Mouse (Mus musculus): ENCODE results near the gene Itga9. TPM values are rescaled to one million over a fixed set of nuclear protein-coding genes. Genes with fewer than 3 reads are reported as not detected.

Itga9 gene
- polyA plus RNA-seq, 1 experiment from 2014 or later = 23.8 TPM

GRCm38 (mm10) chr9:118733601-118734000 lies 127.1 kb downstream of the Itga9 start:
- H3K27ac ChIP-seq = no peak overlapping the region
- H3K9me3 ChIP-seq = no peaks in the 10 kb centered on the region
- H3K27me3 ChIP-seq = no peaks in the 10 kb centered on the region
- no peak overlapping the region for H3K4me3 ChIP-seq
- peaks cover 46% of the 10 kb centered on the region for H3K4me1 ChIP-seq
- no peak for ATAC-seq (ENCODE audit: borderline replicate concordance, extremely low read depth, low FRiP score, low TSS enrichment)
- 33% methylated on average over 3 of the region's 3 CpGs for WGBS
- no peak overlapping the region for H3K9ac ChIP-seq
- no peaks in the 10 kb centered on the region for H3K36me3 ChIP-seq
- H3K4me2 ChIP-seq = no peak overlapping the region

DNA sequence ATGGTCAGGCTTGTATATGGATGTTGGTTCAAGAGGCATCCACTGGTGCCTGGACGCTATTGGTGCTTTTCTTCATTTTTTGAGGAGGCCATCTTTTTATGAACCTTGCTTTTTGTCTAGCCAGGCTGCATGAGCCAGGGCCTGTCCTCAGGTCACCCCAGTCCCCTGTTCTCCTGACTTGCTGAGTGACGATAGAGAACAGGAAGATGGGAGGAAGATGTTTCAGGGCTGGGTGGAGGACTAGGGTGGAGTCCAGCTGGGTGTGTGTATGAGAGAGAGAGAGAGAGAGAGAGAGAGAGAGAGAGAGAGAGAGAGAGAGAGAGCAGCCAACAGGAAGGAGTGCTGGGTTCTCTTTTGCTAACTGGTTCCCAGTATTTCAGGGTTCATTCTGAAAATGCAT lies 130.6 kb downstream of the Itga9 start:
- Histone ChIP-seq H3K4me1 (peaks cover 32% of the 10 kb centered on the region), H3K27ac (peak overlapping the region; percentile 74), H3K4me3 (no peak overlapping the region), H3K9ac (no peak overlapping the region), H3K36me3 (no peaks in the 10 kb centered on the region), H3K9me3 (no peaks in the 10 kb centered on the region), H3K27me3 (no peaks in the 10 kb centered on the region), H3K4me2 (no peak overlapping the region)
- ATAC-seq (ENCODE audit: borderline replicate concordance, extremely low read depth, low FRiP score, low TSS enrichment) = no peak
- WGBS = 63% methylated on average over 2 of the region's 2 CpGs

- H3K27ac ChIP-seq = peak overlapping the region; percentile 74
- ATAC-seq (ENCODE audit: borderline replicate concordance, extremely low read depth, low FRiP score, low TSS enrichment) = peak; percentile 87
- no peak overlapping the region for H3K9ac ChIP-seq
- H3K36me3 ChIP-seq = no peaks in the 10 kb centered on the region
- H3K27me3 ChIP-seq = no peaks in the 10 kb centered on the region
- peaks cover 27% of the 10 kb centered on the region for H3K4me1 ChIP-seq
- no peak overlapping the region for H3K4me3 ChIP-seq
- 9% methylated on average over 9 of the region's 9 CpGs for WGBS
- H3K9me3 ChIP-seq = no peaks in the 10 kb centered on the region
- no peak overlapping the region for H3K4me2 ChIP-seq
These were observed 131.2 kb downstream of the Itga9 start for GRCm38 (mm10) chr9:118737601-118738137.

DNA sequence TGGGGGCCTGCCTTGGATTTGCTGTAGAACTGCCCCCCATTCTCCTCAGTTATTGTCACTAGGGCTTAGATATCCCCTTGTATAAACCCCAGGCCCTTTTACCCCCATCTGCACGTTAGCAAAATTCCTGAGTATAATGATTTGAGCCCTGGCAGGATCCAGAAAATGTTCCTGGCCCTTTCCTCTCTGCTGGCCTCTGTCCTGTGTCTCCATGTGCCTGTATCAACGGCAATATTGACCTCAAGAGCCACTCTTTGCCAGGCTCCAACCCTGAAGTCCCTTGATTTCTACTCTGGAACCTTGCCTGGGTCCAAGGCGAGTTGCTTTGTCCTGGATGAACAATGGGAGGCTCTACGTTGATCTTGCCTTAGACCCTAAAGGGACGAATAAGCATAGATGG lies 131.8 kb downstream of the Itga9 start:
- H3K4me1 ChIP-seq = peaks cover 27% of the 10 kb centered on the region
- WGBS = 75% methylated on average over 5 of the region's 5 CpGs
- H3K36me3 ChIP-seq = no peaks in the 10 kb centered on the region
- no peak overlapping the region for H3K4me3 ChIP-seq
- H3K27me3 ChIP-seq = no peaks in the 10 kb centered on the region
- H3K27ac ChIP-seq = peak overlapping the region; percentile 30; the same call in 1 of the 2 replicates
- no peak overlapping the region for H3K4me2 ChIP-seq
- ATAC-seq (ENCODE audit: borderline replicate concordance, extremely low read depth, low FRiP score, low TSS enrichment) = no peak
- no peaks in the 10 kb centered on the region for H3K9me3 ChIP-seq
- no peak overlapping the region for H3K9ac ChIP-seq

DNA sequence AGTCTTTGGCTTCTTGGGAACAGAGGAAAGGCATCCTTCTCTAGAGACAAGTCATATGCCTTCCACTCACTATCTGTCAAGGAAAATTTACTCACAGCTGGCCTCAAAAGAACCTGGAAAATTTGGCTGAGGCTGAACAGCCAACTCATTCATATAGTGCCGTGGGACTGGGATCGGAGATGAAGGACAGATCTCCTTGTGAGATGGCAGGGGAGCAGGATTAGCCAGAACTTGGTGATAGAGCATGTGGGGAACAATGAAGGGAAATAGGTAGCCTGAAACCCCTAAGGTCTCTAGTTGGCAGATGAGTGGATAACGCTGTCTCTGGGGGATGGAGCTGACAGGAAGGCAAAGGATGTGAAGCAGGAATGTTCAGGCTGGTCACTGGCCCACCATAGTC lies 132.6 kb downstream of the Itga9 start:
- Histone ChIP-seq H3K9me3 (no peaks in the 10 kb centered on the region), H3K36me3 (no peaks in the 10 kb centered on the region), H3K9ac (no peak overlapping the region), H3K4me2 (no peak overlapping the region), H3K27me3 (no peaks in the 10 kb centered on the region), H3K4me3 (no peak overlapping the region), H3K27ac (no peak overlapping the region), H3K4me1 (peaks cover 23% of the 10 kb centered on the region)
- no peak for ATAC-seq (ENCODE audit: borderline replicate concordance, extremely low read depth, low FRiP score, low TSS enrichment)
- WGBS = 89% methylated on average over 3 of the region's 3 CpGs

- no peak overlapping the region for H3K4me3 ChIP-seq
- 87% methylated on average over 3 of the region's 3 CpGs for WGBS
- H3K27me3 ChIP-seq = no peaks in the 10 kb centered on the region
- H3K4me1 ChIP-seq = peaks cover 23% of the 10 kb centered on the region
- no peak overlapping the region for H3K4me2 ChIP-seq
- H3K9ac ChIP-seq = no peak overlapping the region
- H3K9me3 ChIP-seq = no peaks in the 10 kb centered on the region
- ATAC-seq (ENCODE audit: borderline replicate concordance, extremely low read depth, low FRiP score, low TSS enrichment) = no peak
- H3K27ac ChIP-seq = no peak overlapping the region
- H3K36me3 ChIP-seq = no peaks in the 10 kb centered on the region
These were observed 133.2 kb downstream of the Itga9 start for GRCm38 (mm10) chr9:118739659-118740058.

DNA sequence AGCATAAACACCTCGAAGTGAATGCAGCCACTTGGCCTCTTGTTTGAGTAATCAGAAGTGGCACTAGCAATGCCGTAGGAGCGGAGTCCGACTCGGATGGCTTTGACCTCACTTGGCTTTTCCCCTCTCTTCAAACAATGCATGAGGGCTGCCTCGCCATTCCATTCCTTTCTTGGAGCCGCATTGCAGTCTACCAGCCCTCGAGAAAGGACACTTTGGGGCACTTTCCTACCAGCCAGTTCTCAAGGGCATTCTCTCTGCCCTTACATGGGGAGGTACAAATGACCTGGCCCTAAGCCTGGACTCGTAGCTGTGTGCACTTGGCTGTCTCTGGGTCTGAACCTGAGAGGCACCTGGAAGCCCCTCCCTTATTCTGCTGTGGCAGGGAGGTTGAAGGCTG lies 134.8 kb downstream of the Itga9 start:
- Histone ChIP-seq H3K4me1 (peaks cover 23% of the 10 kb centered on the region), H3K27me3 (no peaks in the 10 kb centered on the region), H3K27ac (peak overlapping the region; percentile 47), H3K36me3 (no peaks in the 10 kb centered on the region), H3K4me3 (no peak overlapping the region), H3K9me3 (no peaks in the 10 kb centered on the region), H3K4me2 (no peak overlapping the region), H3K9ac (no peak overlapping the region)
- no peak for ATAC-seq (ENCODE audit: borderline replicate concordance, extremely low read depth, low FRiP score, low TSS enrichment)
- WGBS = 60% methylated on average over 9 of the region's 9 CpGs

- no peak for ATAC-seq (ENCODE audit: borderline replicate concordance, extremely low read depth, low FRiP score, low TSS enrichment)
- no peaks in the 10 kb centered on the region for H3K9me3 ChIP-seq
These were observed 143.0 kb downstream of the Itga9 start for GRCm38 (mm10) chr9:118749335-118749949.

DNA sequence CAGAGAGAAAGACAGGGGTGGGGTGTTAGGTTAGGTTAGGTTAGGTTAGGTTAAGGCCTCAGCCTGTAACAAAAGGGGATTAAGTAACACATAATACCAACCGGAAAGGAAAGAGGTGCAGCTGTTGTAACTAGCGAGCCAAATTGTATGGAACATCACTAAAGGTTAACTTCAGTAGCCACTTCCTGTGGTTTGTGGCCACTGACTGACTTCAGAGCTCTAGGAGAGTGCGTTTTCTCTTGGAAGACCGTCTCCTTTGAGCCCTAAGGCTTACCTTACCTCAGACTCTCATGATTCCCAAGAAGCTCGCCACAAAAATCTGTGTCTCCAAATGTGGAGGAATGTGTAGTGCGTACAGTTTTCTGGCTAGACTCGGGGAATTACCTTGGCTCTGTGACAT lies 144.3 kb downstream of the Itga9 start:
- Histone ChIP-seq H3K4me1 (no peaks in the 10 kb centered on the region), H3K27ac (no peak overlapping the region), H3K4me2 (no peak overlapping the region), H3K27me3 (no peaks in the 10 kb centered on the region), H3K9me3 (no peaks in the 10 kb centered on the region), H3K9ac (no peak overlapping the region), H3K4me3 (no peak overlapping the region), H3K36me3 (no peaks in the 10 kb centered on the region)
- no peak for ATAC-seq (ENCODE audit: borderline replicate concordance, extremely low read depth, low FRiP score, low TSS enrichment)
- 74% methylated on average over 7 of the region's 7 CpGs for WGBS

More at GRCm38 (mm10) chr9:118749335-118749949, 143.0 kb downstream of the Itga9 start:
- Histone ChIP-seq H3K36me3 (no peaks in the 10 kb centered on the region), H3K4me1 (no peaks in the 10 kb centered on the region), H3K27me3 (no peaks in the 10 kb centered on the region), H3K4me3 (no peak overlapping the region), H3K27ac (no peak overlapping the region), H3K4me2 (no peak overlapping the region), H3K9ac (no peak overlapping the region)
- 60% methylated on average over 8 of the region's 8 CpGs for WGBS

DNA sequence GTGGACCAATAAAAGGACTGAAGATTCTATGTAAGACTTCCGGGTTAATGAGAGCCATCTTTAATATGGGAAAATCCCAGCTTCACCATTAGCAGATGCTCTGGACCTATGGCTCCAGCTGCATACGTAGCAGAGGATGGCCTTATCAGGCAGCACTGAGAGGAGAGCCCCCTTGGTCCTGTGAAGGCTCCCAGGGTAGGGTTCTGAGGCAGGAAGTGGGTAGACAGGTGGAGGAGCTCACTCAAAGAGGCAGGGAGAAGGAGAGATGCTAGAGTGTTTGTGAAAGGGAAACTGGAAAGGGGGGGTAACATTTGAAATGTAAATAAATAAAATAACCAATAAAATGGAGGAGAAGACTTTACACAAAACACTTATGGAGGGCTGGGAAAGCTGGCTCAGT lies 145.9 kb downstream of the Itga9 start:
- no peaks in the 10 kb centered on the region for H3K9me3 ChIP-seq
- H3K27me3 ChIP-seq = no peaks in the 10 kb centered on the region
- no peak overlapping the region for H3K4me3 ChIP-seq
- H3K27ac ChIP-seq = no peak overlapping the region
- no peak for ATAC-seq (ENCODE audit: borderline replicate concordance, extremely low read depth, low FRiP score, low TSS enrichment)
- H3K9ac ChIP-seq = no peak overlapping the region
- H3K4me2 ChIP-seq = no peak overlapping the region
- WGBS = 90% methylated on average over 2 of the region's 2 CpGs
- no peaks in the 10 kb centered on the region for H3K36me3 ChIP-seq
- H3K4me1 ChIP-seq = no peaks in the 10 kb centered on the region

DNA sequence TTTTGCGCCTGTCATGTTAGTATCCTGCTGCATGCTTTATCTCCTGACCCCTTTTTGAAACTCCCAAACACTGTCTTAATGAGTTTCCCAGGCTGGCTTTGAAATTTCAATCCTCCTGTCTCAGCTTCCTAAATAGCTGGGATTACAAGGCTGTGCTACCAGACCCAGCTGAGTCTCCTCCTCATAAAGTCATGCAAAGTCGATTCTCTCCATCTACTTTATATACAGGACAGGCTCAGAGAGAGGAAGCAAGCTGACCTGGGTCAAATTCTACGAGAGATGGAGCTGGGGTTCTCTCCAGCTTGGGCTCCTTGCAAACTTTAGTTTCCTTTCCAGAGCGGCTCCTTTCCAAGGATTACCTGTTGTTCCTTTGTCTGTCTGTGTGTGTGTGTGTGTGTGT lies 153.0 kb downstream of the Itga9 start:
- H3K27me3 ChIP-seq = no peaks in the 10 kb centered on the region
- H3K4me1 ChIP-seq = peaks cover 22% of the 10 kb centered on the region
- 39% methylated on average over 4 of the region's 4 CpGs for WGBS
- no peak overlapping the region for H3K4me2 ChIP-seq
- no peaks in the 10 kb centered on the region for H3K9me3 ChIP-seq
- no peak for ATAC-seq (ENCODE audit: borderline replicate concordance, extremely low read depth, low FRiP score, low TSS enrichment)
- H3K27ac ChIP-seq = no peak overlapping the region
- no peak overlapping the region for H3K9ac ChIP-seq
- H3K4me3 ChIP-seq = no peak overlapping the region
- no peaks in the 10 kb centered on the region for H3K36me3 ChIP-seq

DNA sequence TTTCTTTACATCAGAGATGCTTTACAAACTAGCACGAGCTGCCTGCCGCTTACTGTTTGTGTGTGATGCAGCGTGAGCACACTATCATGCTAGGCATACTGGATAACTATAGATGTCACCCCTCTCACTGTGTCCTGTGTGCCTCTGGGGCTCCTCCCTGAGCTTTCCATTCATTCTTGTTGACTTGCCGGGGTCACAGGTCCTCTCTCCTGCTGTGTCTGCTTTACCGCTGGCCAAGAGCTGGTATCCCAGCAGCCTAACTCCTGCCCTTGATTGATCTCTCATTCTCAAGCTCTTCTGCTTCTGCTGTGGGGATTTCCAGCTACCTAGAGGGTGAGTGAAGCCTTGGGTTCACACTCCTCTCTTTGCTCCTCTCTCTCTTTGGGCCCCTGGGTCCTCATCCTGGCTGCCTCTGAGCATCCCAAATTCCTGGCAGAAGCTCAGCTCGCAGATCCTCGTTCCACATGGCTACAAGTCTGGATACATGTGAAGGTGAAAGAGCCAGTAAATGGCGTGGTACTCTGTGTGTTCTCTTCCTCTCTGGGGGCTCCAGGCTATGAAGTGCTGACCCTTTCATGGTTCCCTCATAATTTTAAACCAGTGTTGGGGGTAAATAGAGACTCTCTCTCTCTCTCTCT lies 155.6 kb downstream of the Itga9 start:
- Histone ChIP-seq H3K9ac (no peak overlapping the region), H3K9me3 (no peaks in the 10 kb centered on the region), H3K4me1 (peaks cover 33% of the 10 kb centered on the region), H3K27ac (peak overlapping the region; percentile 3; the same call in 1 of the 2 replicates), H3K27me3 (no peaks in the 10 kb centered on the region), H3K4me2 (no peak overlapping the region), H3K36me3 (no peaks in the 10 kb centered on the region), H3K4me3 (no peak overlapping the region)
- 51% methylated on average over 8 of the region's 8 CpGs for WGBS
- ATAC-seq (ENCODE audit: borderline replicate concordance, extremely low read depth, low FRiP score, low TSS enrichment) = 0 out of 2 replicates have a peak, but pooled peaks have one; percentile 19

Measured in lung, embryonic 15.5 days (tissue).